Mouse (Mus musculus) embryonic facial prominence, embryonic 15.5 days (tissue): ENCODE measurements around the gene Lhx3. TPM values are rescaled to one million over a fixed set of nuclear protein-coding genes. Genes with fewer than 3 reads are reported as not detected.
A peak's percentile ranks its signal among the peaks of the same experiment; 100 is the strongest.

ENCODE experiments used
- ATAC-seq: fragments of 200-750 bp; cut with Nextera tagmentation; 2 replicates; pipeline ENCODE4 v1.8.0; 2017; ENCODE audit warnings: low read depth, moderate TSS enrichment; ENCODE audit not compliant: insufficient number of reproducible peaks, low FRiP score, low TSS enrichment
- H3K27ac ChIP-seq: fragments of 300-500 bp; sonication (generic); replicated peaks from 2 replicates; pipeline ENCODE4 v1.5.1; 2015; ENCODE audit warnings: mild to moderate bottlenecking, inconsistent platforms
- H3K27me3 ChIP-seq: fragments of 300-500 bp; sonication (generic); 2 replicates; pipeline ENCODE4 v1.6.1; 2015; ENCODE audit warnings: inconsistent platforms
- H3K36me3 ChIP-seq: fragments of 300-500 bp; sonication (generic); 2 replicates; pipeline ENCODE4 v1.6.1; 2015; ENCODE audit warnings: mild to moderate bottlenecking, inconsistent platforms
- H3K4me1 ChIP-seq: fragments of 300-500 bp; sonication (generic); 2 replicates; pipeline ENCODE4 v1.6.1; 2015; ENCODE audit warnings: inconsistent platforms
- H3K4me2 ChIP-seq: fragments of 300-500 bp; sonication (generic); replicated peaks from 2 replicates; pipeline ENCODE4 v1.6.1; 2015; ENCODE audit warnings: mild to moderate bottlenecking, inconsistent platforms
- H3K4me3 ChIP-seq: fragments of 300-500 bp; sonication (generic); replicated peaks from 2 replicates; pipeline ENCODE4 v1.5.1; 2015; ENCODE audit warnings: mild to moderate bottlenecking, inconsistent platforms
- H3K9ac ChIP-seq: fragments of 300-500 bp; sonication (generic); 2 replicates; pipeline ENCODE4 v1.6.1; 2015; ENCODE audit warnings: inconsistent platforms
- H3K9me3 ChIP-seq: fragments of 300-500 bp; sonication (generic); replicated peaks from 2 replicates; pipeline ENCODE4 v1.6.1; 2016; ENCODE audit warnings: inconsistent platforms
- WGBS: fragments of 180-500 bp; shearing (Covaris S2); methylation state at CpG from one replicate; pipeline ENCODE4 v1.1.7; 2015; 5-methylcytosine and 5-hydroxymethylcytosine counted together
- polyA plus RNA-seq: library from polyadenylated mRNA; unstranded; fragments of >200 nt; fragmentation: Nextera tagmentation; extraction: Ambion mirVana; gene quantifications from 2 replicates; pipeline ENCODE4 v1.2.1, GENCODE M21; 2015

Gene Lhx3
- polyA plus RNA-seq, 1 experiment from 2014 or later: 1.3 TPM

DNA sequence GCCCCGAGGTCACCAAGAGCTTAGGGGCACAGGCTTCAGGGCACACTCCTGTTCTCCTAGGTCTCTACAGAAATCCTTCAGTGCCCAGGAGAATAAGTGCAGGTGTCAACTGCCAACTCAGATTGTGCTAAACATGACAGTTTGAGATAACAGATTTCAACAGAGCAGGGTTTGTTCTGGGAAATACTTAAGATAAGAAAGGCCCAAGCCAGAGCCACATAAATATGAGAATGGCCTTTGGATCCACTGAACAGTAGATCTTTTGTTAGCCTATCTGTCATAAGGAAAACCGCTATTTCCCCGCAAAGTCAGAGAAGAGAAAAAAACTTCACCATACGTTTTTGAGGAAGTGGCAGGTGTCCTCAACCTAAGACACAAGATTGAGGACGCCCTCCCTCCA, 26.2 kb upstream of the Lhx3 start:
- Histone ChIP-seq H3K9ac (no peak overlapping the region), H3K36me3 (no peaks in the 10 kb centered on the region), H3K4me3 (no peak overlapping the region), H3K27me3 (no peaks in the 10 kb centered on the region), H3K4me2 (no peak overlapping the region), H3K4me1 (peaks cover 16% of the 10 kb centered on the region), H3K27ac (no peak overlapping the region), H3K9me3 (no peaks in the 10 kb centered on the region)
- no peak for ATAC-seq
- WGBS: 84% methylated on average over 5 of the region's 5 CpGs

DNA sequence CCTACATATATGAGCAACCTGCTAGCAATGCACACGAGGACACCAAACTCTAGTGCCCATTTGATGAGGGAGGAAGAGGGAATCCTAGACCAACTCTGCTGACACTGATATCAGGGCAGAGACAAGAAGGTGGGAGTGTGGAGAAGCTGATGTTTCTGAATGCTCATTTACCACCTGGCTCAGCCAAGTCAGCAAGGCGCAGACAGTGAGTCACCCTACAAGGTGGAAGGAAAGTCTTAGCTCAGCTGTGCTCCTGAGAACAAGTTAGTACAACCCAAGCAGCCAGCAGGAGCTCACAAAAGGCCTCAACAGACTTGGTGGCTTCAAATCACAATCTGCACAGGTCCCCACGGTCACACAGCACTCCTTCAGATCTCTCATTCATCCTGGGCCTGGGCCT, 23.3 kb upstream of the Lhx3 start:
- WGBS: 78% methylated on average over 3 of the region's 3 CpGs

DNA sequence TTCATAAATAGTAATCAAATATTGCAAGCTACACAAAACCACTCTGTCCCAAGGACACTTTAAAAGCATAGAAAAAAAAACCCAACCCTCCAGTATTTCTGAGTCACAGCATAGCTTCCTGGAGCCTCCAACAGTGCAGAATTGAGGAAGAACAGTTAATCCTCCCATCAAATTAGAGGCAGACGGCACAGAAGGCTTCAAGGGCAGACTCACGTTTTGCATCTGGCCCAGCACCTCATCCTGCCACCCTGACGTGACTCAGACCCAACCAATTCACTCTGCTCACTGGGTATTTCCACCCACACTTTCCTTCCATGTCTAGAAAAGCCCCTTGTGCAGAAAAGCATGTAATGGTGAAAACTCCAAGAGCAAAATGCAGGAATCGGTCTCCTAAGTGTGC, 22.2 kb upstream of the Lhx3 start:
- peaks cover 3% of the 10 kb centered on the region; the same call in 1 of the 2 replicates for H3K4me1 ChIP-seq
- no peak overlapping the region for H3K4me3 ChIP-seq
- WGBS: 39% methylated on average over 4 of the region's 4 CpGs
- peaks cover 6% of the 10 kb centered on the region for H3K36me3 ChIP-seq
- no peak overlapping the region for H3K9ac ChIP-seq
- H3K9me3 ChIP-seq: no peaks in the 10 kb centered on the region
- H3K27ac ChIP-seq: 0 out of 2 replicates have a peak overlapping the region, but pooled peaks have one; percentile 1
- ATAC-seq: no peak
- no peak overlapping the region for H3K4me2 ChIP-seq
- H3K27me3 ChIP-seq: no peaks in the 10 kb centered on the region

More for the DNA sequence above, 23.3 kb upstream of the Lhx3 start:
- Histone ChIP-seq H3K4me2 (no peak overlapping the region), H3K36me3 (no peaks in the 10 kb centered on the region), H3K9ac (no peak overlapping the region), H3K27ac (no peak overlapping the region), H3K4me1 (peaks cover 13% of the 10 kb centered on the region), H3K27me3 (no peaks in the 10 kb centered on the region), H3K4me3 (no peak overlapping the region), H3K9me3 (no peaks in the 10 kb centered on the region)
- ATAC-seq: no peak

GRCm38 (mm10) chr2:26227788-26228187, 19.7 kb upstream of the Lhx3 start:
- 57% methylated on average over 1 of the region's 1 CpGs for WGBS
- no peak overlapping the region for H3K27ac ChIP-seq
- H3K4me2 ChIP-seq: no peak overlapping the region
- H3K9me3 ChIP-seq: no peaks in the 10 kb centered on the region
- peak; percentile 29; the same call in 1 of the 2 replicates for ATAC-seq
- H3K36me3 ChIP-seq: peaks cover 23% of the 10 kb centered on the region
- H3K4me1 ChIP-seq: no peaks in the 10 kb centered on the region
- no peak overlapping the region for H3K9ac ChIP-seq
- no peaks in the 10 kb centered on the region for H3K27me3 ChIP-seq
- no peak overlapping the region for H3K4me3 ChIP-seq

DNA sequence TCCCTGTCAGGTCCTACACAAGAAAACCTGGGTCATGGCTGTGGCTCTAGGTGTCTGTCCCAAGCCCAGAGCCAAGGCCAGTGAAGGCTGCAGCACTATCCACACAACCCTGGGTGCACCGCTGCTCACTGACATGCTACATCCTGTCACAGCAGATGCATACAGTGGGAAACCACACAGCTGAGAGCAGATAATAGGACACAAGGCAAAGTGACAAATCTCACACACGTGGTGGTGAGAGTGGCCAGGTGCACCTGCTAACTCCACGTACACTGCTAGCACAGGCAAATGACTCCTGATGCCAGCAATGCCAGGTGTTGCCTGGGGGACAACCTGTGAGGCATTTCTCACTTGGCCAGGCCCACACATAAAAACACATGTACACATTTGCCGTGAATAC, 17.2 kb upstream of the Lhx3 start:
- Histone ChIP-seq H3K36me3 (peaks cover 46% of the 10 kb centered on the region), H3K27ac (no peak overlapping the region), H3K9me3 (no peaks in the 10 kb centered on the region), H3K4me1 (no peaks in the 10 kb centered on the region), H3K27me3 (no peaks in the 10 kb centered on the region), H3K4me3 (no peak overlapping the region), H3K9ac (no peak overlapping the region), H3K4me2 (no peak overlapping the region)
- no peak for ATAC-seq
- WGBS: 86% methylated on average over 4 of the region's 4 CpGs

- no peak overlapping the region for H3K27ac ChIP-seq
- H3K4me2 ChIP-seq: no peak overlapping the region
- H3K9ac ChIP-seq: no peak overlapping the region
- 84% methylated on average over 3 of the region's 3 CpGs for whole genome bisulfite sequencing
- ATAC-seq: no peak
- H3K36me3 ChIP-seq: peaks cover 58% of the 10 kb centered on the region
- no peaks in the 10 kb centered on the region for H3K4me1 ChIP-seq
- no peaks in the 10 kb centered on the region for H3K27me3 ChIP-seq
- H3K4me3 ChIP-seq: no peak overlapping the region
- H3K9me3 ChIP-seq: no peaks in the 10 kb centered on the region
Observed at GRCm38 (mm10) chr2:26223961-26224360, 15.9 kb upstream of the Lhx3 start.

DNA sequence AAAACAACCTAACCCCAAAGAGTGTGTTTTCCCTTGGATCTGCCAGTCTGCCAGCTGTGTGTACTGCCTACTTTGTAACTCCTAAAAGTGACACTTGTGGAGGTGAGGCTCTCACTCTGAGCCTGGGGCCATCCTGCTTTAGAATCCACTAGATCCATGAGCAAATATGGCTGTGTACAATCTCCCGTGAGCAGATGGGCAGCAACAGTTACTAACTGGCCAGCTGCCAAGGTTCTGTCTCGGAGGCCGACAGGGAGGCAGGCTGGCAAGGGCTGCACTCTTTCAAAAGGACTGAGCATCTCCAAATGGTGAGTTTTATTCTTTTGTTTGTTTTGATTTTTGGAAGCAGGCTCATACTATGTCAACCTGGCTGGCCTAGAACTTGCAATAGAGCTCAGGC, 6.4 kb upstream of the Lhx3 start:
- H3K9ac ChIP-seq: no peak overlapping the region
- ATAC-seq: no peak
- peaks cover 72% of the 10 kb centered on the region for H3K36me3 ChIP-seq
- H3K4me1 ChIP-seq: no peaks in the 10 kb centered on the region
- no peaks in the 10 kb centered on the region for H3K27me3 ChIP-seq
- WGBS: 25% methylated on average over 3 of the region's 3 CpGs
- H3K27ac ChIP-seq: no peak overlapping the region
- no peak overlapping the region for H3K4me3 ChIP-seq
- no peaks in the 10 kb centered on the region for H3K9me3 ChIP-seq
- H3K4me2 ChIP-seq: no peak overlapping the region

- Histone ChIP-seq H3K36me3 (peaks cover 45% of the 10 kb centered on the region), H3K4me3 (no peak overlapping the region), H3K9ac (no peak overlapping the region), H3K9me3 (no peaks in the 10 kb centered on the region), H3K27me3 (peaks cover 38% of the 10 kb centered on the region), H3K4me1 (peaks cover 13% of the 10 kb centered on the region), H3K4me2 (no peak overlapping the region), H3K27ac (no peak overlapping the region)
- 77% methylated on average over 3 of the region's 3 CpGs for WGBS
- no peak for ATAC-seq
Observed at GRCm38 (mm10) chr2:26209566-26209965, 1.5 kb upstream of the Lhx3 start.

DNA sequence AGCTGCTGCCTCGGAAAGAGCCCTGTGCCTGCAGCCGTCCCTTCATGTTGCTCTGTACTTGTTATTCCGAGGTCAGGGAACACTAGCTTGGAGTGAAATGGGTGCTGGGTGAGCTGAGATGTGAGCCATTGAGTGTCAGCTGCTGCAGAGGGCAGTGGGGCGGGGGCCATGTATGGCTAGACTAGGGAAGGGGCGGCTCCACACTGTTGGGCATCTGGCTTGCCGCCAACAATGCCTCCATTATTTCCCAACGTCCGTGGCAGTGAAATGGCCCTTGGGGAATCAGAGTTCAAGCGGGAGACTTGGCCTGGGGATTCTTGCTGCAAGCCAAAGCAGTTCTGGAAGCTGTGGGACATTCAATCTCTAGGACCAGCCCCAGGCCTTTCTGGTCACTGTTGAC, 530 bp downstream of the Lhx3 start:
- Histone ChIP-seq H3K4me2 (no peak overlapping the region), H3K27ac (no peak overlapping the region), H3K27me3 (peaks cover 58% of the 10 kb centered on the region), H3K9ac (no peak overlapping the region), H3K9me3 (no peaks in the 10 kb centered on the region), H3K4me3 (no peak overlapping the region), H3K36me3 (peaks cover 30% of the 10 kb centered on the region), H3K4me1 (peaks cover 14% of the 10 kb centered on the region)
- WGBS: 6% methylated on average over 9 of the region's 9 CpGs
- no peak for ATAC-seq

DNA sequence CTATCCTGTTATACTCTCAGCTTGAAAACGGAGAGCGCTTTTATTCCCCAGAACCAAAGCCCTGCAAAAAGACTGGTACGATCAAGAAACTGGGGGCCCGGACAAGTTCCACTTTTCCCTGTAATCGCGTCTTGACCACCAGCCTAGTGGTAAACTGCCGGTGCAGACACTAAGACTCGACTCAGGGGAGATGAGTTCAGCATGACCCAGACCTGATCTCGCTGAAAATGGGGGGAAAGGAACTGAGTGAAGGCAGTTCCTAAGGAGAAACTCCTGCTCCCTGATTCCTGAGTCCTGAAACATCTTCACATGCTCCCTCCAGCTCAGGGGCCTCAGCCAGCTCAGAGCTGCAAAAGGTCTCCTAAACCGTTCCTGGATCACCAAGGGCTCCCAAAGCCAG, 2.3 kb downstream of the Lhx3 start:
- H3K27ac ChIP-seq: no peak overlapping the region
- H3K9ac ChIP-seq: no peak overlapping the region
- H3K9me3 ChIP-seq: no peaks in the 10 kb centered on the region
- H3K27me3 ChIP-seq: peaks cover 76% of the 10 kb centered on the region
- H3K4me3 ChIP-seq: no peak overlapping the region
- no peak overlapping the region for H3K4me2 ChIP-seq
- 9% methylated on average over 10 of the region's 10 CpGs for WGBS
- ATAC-seq: no peak
- peaks cover 12% of the 10 kb centered on the region for H3K36me3 ChIP-seq
- H3K4me1 ChIP-seq: peaks cover 20% of the 10 kb centered on the region

GRCm38 (mm10) chr2:26205126-26205525, 3.0 kb downstream of the Lhx3 start:
- Histone ChIP-seq H3K9me3 (no peaks in the 10 kb centered on the region), H3K27me3 (peaks cover 83% of the 10 kb centered on the region), H3K4me1 (peaks cover 20% of the 10 kb centered on the region), H3K4me2 (no peak overlapping the region), H3K36me3 (peaks cover 6% of the 10 kb centered on the region), H3K27ac (no peak overlapping the region), H3K4me3 (no peak overlapping the region), H3K9ac (no peak overlapping the region)
- WGBS: 2% methylated on average over 16 of the region's 16 CpGs
- no peak for ATAC-seq

DNA sequence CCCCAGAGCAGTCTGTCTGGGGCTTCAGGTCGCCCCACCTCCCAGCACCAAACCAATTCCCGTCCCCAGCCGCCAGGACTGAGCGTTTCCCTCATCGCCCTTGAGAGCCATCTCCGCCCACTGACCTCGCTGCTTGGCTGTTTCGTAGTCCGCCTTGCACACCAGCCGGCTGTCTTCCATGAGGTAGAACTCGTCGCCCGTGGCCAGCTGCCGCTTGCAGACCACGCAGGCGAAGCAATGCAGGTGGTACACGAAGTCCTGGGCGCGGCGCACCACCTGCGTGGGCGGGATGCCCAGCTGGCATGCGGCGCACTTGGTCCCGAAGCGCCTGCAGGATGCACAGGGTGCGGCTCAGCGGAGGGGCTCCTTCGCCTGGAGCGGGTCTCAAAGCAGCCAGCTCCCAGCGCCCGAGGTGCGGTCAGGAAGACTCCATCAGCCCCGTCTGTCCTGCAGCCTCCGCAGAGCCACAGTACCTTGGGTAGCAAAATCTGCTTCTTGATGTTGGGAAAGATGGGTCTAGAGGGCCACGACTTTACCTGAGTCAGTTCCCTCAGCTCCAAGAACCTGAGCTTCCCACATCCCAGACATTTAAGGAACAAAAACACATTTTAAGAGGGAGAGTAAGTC, 5.1 kb downstream of the Lhx3 start:
- Histone ChIP-seq H3K4me3 (no peak overlapping the region), H3K9me3 (no peaks in the 10 kb centered on the region), H3K4me1 (peaks cover 21% of the 10 kb centered on the region), H3K27ac (no peak overlapping the region), H3K9ac (no peak overlapping the region), H3K36me3 (no peaks in the 10 kb centered on the region), H3K4me2 (no peak overlapping the region), H3K27me3 (peaks cover 100% of the 10 kb centered on the region)
- WGBS: 2% methylated on average over 36 of the region's 36 CpGs
- ATAC-seq: no peak
